Mouse (Mus musculus): ENCODE results near the gene Vps45.
A peak's percentile ranks its signal among the peaks of the same experiment; 100 is the strongest.
"Not testable (repeated sequence)": the region's sequence is repeated elsewhere in the genome, so short reads cannot be mapped to it uniquely, and the experiment has no call there.

Gene Vps45

GRCm38 (mm10) chr3:96078711-96079110 lies 20.4 kb upstream of the Vps45 start:
- no peak for DNase-seq (ENCODE audit: low spot score)

DNA sequence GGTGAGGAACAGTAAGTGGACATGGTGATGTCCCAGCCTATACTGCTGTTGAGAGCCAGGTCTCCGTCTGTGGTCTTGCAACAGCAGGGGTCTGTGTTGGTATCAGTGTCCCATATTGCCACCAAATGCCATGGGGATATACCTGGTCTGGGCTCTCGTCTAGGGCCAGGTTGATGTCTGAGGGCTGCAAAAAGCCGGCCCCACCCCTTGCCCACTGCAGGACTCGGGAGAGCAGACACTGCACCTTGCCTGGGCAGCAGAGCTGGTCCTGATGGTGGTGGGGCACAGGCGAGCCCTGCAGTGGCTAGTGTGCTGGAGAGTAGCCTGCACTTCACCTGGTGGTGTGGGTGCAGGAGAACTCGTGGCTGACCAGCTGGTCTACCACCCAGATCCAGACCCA lies 19.8 kb upstream of the Vps45 start:
- no peak for DNase-seq (ENCODE audit: low spot score)

DNA sequence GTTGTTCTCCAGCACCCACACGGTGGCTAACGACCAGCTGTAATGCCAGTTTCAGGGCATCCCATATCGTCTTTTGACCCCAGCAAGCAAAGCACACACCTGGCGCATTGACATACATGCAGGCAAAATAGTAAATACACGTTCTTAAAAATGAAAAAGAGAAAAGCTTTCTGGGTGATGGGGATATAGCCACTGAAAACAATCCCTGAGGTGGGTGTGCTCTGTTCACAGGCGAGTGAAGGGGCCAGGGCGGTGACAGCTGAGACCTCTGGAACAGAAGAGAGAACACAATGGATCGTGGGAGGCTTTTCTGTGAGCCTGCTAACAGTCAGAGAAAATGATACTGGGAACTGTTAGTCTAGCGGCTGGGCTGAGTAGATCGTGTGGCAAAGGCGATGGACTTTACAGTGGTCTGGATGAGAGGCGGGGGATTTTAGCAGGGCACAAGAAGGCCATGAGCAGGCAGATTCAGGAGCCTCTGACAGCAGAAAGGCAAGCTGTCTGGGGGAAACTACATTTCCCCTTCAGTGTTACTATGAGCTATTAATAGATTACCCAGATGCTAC lies 14.7 kb upstream of the Vps45 start:
- DNase-seq (ENCODE audit: low spot score): no peak

GRCm38 (mm10) chr3:96070241-96070640 lies 12.0 kb upstream of the Vps45 start:
- DNase-seq (ENCODE audit: low spot score): no peak

GRCm38 (mm10) chr3:96069542-96069941 lies 11.3 kb upstream of the Vps45 start:
- DNase-seq (ENCODE audit: low spot score): no peak

DNA sequence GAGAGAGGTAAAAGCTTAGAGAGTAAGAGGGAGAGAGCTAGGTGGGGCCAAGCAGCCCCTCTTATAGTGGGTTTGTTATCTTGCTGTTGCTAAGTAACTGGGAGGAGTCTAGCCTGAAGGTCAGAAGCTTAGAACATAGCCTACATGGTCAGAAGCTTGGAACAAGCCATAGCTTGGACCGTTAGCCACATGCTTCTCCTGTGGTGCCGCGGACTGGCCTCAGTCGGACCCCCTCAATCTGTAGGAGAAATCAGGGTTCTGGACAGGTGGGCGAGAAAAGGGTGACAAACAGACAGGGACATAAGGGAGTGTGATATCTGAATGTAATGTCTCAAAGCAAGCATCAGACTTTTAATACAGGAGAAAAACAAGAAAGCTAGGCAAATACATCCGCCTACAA lies 10.8 kb upstream of the Vps45 start:
- no peak for DNase-seq (ENCODE audit: low spot score)

- no peak for DNase-seq (ENCODE audit: low spot score)
Observed at GRCm38 (mm10) chr3:96066741-96067140, 8.5 kb upstream of the Vps45 start.

- DNase-seq (ENCODE audit: low spot score): peak; percentile 35
Observed at GRCm38 (mm10) chr3:96065754-96066375, 7.6 kb upstream of the Vps45 start.

GRCm38 (mm10) chr3:96065147-96065546 lies 6.9 kb upstream of the Vps45 start:
- DNase-seq (ENCODE audit: low spot score): no peak

GRCm38 (mm10) chr3:96064217-96064616 lies 6.0 kb upstream of the Vps45 start:
- DNase-seq (ENCODE audit: low spot score): no peak

DNA sequence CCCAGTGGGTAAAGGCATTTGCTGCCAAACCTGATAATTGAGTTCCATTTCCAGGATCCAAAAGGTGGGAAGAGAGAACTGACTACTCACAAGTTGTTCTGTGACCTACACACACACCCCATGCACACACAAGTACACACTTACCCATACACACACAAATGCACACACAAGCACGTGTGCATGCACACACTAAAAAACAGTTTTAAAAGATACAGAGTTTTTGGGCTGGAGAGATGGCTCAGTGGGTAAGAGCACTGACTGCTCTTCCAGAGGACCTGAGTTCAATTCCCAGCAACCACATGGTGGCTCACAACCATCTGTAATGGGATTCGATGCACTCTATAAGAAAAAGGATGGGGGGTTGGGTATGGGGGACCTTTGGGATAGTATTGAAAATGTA lies 5.0 kb upstream of the Vps45 start:
- DNase-seq (ENCODE audit: low spot score): no peak

DNA sequence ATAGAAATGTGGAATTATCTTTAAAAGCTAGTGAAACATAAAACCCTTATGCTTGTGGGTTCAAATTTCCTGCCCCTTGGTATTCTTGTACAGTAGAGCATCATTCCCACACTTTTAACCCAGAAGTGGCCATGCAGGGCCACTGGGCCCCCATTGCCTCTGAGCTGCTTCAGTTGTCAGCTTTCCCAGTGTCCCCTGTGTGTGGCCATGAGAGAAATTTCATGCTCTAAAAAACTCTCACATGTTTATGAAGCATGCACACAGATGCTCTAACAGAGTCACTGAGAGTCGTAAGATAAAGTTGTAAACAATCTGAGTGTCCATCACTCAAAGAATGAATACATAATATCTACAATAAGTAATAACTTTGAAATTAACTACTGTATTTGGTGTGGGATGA lies 1.9 kb upstream of the Vps45 start:
- DNase-seq (ENCODE audit: low spot score): no peak

DNA sequence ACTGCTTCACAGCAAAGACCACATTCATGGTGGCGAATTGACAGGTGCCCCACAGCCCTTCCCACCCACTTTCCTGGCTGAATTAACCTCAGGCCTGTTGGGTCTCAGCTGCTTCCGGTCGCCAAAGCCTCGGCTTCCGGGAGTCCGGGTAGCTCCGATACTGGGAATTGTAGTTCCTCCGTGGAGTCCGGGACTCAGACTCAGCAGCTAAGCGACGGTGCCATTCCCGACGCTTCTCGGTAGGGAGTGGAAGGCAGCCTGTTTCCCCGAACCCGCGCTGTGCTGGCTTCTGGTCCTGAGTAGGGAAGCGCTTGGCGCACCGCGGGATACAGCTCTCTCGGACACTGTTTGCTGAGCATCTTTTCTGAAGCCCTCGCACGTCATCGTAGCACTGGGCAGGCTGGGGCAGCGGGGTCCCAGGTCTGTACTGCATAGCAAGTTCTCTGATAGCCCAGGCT lies 490 bp downstream of the Vps45 start:
- peak; percentile 79 for DNase-seq (ENCODE audit: low spot score)

GRCm38 (mm10) chr3:96056031-96056430 lies 2.2 kb downstream of the Vps45 start:
- DNase-seq (ENCODE audit: low spot score): no peak

GRCm38 (mm10) chr3:96055294-96055693 lies 3.0 kb downstream of the Vps45 start:
- no peak for DNase-seq (ENCODE audit: low spot score)

DNA sequence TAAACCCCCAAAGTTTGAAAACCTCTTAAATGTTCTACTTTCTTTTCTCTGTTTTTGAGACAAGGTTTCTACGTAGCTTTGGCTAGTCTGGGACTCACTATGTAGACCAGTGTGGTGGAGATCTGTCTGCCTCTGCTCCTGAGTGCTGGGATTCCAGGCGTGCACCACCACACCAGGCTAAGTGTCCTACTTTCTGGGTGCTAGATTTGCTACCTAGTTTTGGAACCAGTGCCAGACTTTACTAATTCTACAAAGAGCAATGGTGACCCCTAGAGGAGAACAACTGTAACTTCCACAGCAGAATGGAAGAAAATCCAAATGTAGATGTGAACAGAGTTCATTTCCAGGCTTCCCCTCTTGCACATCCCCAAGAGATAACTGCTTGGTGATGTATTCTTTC lies 6.4 kb downstream of the Vps45 start:
- peak; percentile 50 for DNase-seq (ENCODE audit: low spot score)

- DNase-seq (ENCODE audit: low spot score): no peak
Observed at GRCm38 (mm10) chr3:96051186-96051585, 7.1 kb downstream of the Vps45 start.

- no peak for DNase-seq (ENCODE audit: low spot score)
Observed at GRCm38 (mm10) chr3:96050779-96051178, 7.5 kb downstream of the Vps45 start.

DNA sequence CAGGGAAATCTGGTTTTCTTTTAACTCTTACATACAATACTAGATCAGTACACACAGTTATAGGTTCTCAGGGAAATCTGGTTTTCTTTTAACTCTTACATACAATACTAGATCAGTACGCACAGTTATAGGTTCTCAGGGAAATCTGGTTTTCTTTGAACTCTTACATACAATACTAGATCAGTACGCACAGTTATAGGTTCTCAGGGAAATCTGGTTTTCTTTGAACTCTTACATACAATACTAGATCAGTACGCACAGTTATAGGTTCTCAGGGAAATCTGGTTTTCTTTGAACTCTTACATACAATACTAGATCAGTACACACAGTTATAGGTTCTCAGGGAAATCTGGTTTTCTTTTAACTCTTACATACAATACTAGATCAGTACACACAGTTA lies 13.7 kb downstream of the Vps45 start:
- DNase-seq (ENCODE audit: low spot score): not testable (repeated sequence)

DNA sequence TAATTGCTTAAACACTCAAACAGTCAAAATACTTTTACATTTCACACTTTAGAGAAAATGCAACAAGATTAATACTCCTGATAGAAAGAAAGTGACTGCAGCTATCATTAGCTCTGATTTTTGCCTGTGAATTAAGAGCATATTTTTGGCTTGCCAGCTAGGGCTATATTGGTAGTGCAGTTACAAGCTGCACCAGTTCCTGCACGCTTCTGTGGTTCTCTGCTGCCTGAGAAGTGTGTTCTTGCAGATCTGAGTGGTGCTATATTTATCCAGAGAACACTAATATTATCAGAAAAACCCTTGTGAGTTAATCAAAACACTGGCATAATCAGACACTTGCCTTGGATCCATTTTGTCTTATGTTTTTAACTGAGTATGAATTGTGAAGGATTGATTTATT lies 15.2 kb downstream of the Vps45 start:
- DNase-seq (ENCODE audit: low spot score): no peak

- no peak for DNase-seq (ENCODE audit: low spot score)
Observed at GRCm38 (mm10) chr3:96041079-96041478, 17.2 kb downstream of the Vps45 start.

- DNase-seq (ENCODE audit: low spot score): peak; percentile 70
Observed at GRCm38 (mm10) chr3:96040663-96041006, 17.6 kb downstream of the Vps45 start.

- no peak for DNase-seq (ENCODE audit: low spot score)
Observed at GRCm38 (mm10) chr3:96039857-96040662, 18.2 kb downstream of the Vps45 start.

Data from T-cell, adult 2 months (primary cell).